Mouse (Mus musculus) urinary bladder, postnatal 4 days (tissue): ENCODE results near the gene Zfp512b.

Source experiments
- DNase-seq, 2 experiments: peaks; one replicate each; pipeline ENCODE4 v3.0.0; 2021 to 2022; ENCODE audit warnings: low spot score in 2 of 2

Gene Zfp512b

DNA sequence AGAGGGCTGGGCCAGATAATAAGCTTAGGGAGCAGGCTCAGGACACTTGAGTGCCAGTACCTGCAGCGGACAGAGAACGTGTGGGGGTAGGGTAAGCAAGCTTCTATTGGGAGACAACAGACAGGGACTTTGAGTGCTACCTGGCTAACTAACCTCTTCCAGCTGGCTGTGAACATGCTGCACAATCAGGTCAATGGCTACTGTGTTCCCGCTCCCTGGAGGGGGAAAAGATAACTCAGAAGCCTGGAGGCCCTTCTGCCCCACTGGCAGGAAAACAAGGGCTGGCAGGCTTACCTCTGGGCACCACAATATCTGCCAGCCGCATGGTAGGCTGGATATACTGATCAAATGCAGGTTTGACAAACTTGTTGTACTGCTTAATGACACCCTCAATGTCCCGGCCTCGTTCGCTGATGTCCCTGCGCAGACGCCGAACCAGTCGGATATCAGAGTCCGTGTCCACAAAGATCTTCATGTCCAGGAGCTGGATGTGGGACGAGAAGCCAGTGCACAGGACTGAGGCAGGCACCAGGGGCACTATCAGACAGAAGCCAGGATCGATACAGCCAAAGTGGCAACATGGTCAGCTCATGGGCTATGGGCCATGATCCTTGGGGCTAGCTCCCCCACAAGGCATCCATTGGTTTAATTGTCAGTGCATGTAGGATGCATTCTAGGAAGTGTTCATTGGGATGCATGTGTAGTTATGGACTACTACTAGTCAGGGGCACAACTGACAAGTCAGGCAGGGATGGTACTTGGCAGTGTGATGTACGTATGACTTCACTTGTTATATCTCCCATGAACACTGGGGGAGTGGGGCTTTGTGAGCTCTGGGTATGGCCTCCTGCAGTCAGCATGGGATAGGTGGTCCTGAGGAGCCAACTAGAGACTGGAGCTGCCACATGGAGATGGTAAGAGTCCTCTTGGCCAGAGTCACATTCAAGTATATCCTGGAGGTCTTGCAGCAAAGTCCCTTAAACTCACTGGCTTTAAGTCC is 19.4 kb downstream of the Zfp512b start:
- peak in 1 of 2 experiments; percentile 56 for DNase-seq

DNA sequence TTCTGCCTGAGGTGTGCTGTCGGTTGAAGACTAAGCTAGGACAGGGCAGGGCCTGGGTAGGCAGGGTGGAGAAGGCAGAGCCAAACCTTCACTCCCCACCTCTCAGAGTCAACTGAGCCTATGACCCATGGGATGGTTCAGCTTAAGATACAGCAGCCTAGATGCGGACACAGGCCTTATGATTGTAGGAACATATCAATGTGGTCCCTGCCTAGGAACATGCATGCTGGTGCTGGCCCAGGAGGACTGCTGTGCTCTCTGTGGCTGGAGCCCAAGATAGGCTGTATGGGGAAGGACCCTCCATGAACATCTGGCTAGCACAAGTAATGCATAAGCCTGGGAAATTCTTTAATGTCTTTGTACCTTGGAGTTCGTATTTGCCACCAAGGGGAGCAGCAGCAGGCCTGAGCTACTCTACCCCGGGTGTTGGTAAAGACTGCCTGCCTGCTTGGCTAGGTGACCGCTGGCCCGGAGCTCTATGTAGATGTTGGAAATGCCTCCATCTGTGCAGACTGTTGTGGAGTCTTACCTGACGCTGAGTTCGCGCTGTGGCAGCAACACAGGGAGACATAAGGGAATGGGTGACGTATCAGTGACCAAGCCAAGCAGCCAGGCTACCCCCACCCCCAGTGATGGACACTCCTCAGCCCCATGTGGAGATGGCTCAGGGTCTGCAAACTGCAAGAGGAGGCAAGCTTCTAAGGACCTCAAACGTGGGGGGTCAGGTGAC is 20.5 kb downstream of the Zfp512b start:
- DNase-seq = peak in 1 of 2 experiments; percentile 53

DNA sequence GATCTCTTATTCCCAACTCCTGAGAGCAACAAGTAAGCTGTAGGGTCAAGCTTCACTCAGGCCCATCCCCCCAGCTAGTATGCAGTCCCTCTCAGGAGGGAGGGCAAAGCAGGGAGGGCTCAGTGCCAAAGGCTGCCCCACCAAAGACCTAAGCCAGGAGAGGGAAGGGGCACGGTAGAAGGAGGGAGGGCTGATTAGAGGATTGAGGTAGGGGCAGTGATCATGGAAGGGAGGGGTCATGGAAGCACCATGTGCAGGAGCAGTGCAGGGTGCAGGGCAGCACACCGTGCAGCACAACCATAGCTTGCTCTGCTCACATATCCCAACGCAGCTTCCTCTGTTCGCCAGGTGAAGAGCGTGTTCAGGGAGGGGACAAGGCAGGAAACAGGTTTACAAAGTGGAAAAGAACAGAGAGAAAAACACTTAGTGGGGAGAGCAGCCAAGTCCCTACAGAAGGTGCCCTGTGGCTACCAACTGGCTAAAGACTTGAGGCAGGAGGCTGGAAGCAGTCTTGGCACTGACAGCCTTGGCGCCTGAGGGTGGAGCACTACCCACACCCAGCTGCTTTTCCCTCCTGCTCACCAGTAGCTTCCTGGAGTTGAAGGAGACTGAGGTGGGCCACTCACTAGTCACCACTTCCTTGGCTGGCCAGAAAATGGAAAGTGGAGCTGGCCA is 21.5 kb downstream of the Zfp512b start:
- no peak for DNase-seq

DNA sequence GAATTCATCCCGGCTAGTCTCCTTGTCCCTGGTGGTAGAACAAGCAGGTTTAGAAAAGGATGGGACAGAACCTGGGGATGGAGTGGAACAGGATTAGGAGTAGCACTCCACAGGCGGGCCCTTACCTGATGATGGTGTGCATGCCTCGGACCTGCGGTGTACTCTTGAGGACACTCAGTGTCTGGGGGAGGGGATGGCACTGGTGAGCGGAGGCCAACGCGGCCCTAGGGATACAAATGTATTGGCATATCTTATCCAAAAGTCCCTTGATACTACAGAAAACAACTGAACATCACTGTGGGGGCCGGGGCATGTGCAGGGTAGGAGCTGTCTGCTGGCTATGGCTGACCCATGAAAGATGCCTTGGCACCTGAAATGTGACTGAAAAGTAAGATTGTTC is 22.2 kb downstream of the Zfp512b start:
- no peak for DNase-seq

DNA sequence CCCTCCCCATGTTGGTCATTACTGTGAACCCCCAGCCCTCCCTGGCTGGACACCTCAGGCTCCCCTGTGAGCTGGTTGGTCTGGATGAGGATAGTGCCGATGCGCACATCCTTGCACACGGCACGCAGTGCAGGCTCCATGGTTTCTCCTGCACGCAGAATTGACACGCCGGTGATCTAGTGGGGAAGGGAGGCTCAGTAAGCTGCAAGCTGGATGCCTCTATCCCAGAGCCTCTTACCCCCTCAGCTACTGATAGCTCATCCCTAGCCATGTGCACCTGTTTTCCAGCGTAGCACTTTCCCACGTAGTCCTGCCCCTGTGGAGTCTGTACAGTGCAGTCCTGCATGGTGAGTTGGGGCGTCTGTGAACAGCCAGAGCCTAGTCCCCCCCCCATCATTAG is 22.7 kb downstream of the Zfp512b start:
- DNase-seq = no peak

DNA sequence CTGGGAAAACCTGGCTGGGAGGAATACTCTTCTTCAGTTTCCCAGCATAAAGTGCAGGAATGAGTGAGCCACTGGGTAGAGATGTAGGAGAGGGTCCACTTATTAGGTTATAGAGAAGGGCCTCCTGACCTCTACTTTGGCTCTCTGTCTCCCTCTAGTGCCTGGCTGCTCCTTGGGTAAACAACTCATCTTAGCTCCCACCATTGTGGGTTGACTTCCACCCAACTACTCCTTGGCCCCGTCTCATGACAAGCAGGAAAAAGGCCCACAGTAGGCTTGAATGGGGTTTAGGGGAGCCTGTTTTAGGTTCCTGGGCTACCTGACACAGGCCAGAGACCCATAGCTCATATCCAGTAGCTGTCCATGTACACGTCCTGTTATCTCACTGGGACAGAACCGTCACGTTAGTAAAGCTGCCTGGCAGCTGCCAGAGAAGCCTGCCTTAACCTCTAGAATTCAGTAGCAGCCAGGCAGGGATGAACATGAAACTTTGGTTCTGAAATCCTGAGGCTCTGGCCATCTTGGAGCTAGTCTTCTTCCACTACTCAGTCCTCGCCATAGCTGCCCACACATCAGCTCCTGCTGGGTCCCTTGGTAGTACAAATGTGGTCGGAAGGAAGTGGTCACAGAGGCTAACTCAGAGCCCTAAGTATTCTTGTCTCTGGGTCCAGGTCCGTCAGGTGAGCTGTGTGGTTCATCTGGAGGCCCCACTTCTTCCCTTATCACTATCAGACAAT is 24.2 kb downstream of the Zfp512b start:
- DNase-seq = peak in 1 of 2 experiments; percentile 32

DNA sequence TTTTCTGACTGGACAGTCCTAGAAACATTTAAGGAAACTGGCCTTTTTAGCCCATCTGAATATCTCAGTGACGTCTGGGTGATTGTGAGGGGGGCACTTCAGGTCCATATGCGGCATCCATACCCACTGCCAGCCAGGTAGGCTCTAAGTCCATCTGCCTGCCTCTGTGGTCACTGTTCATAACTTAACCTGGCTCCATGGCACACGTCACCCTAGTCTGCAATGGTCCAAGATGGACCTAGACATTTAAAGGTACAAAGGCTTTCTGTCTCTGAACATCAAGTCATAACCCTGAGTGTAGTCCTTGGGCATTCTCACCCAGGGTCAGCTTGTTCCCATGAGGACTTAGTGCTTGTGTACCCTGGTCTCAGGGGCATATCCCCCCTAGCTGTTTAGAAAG is 25.3 kb downstream of the Zfp512b start:
- DNase-seq = no peak

DNA sequence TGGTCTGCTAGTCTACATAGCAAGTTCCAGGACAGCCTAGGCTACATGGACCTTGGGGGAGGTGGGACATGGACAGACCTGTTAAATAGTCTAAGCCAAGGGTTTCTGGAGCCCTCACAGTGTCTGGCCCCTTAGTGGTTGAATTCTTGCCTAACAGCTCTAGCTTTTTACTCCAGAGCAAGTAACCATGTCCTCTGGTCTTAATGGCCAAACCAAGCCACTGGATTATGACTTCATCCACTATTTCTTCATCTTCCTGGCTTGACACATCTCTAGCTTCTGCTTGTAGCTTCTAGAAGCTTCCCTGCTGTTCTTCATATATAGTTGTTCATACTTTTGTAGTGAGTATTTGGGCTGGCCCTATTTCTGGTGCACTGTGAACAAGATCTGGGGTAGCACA is 38.8 kb downstream of the Zfp512b start:
- no peak for DNase-seq

DNA sequence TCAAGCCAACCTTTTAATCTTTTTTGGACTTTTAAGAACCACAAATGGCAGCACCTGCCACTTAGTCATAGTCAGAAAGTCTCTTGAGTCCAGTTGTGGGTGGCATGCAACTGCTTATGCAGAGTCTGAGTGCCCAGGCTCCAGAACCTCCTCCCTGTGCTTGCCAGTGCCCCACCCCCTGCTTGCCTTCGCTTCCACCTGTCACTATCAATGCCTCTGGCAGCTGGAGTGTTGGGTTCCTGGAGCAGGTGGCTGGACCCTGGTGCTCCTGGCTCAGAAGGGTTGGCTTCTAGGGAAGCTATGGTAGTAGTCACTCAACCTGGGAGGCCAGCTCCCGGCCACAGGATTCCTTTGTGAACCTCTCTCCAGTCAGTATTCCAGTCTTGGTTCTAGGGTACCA is 42.4 kb downstream of the Zfp512b start:
- DNase-seq = no peak

DNA sequence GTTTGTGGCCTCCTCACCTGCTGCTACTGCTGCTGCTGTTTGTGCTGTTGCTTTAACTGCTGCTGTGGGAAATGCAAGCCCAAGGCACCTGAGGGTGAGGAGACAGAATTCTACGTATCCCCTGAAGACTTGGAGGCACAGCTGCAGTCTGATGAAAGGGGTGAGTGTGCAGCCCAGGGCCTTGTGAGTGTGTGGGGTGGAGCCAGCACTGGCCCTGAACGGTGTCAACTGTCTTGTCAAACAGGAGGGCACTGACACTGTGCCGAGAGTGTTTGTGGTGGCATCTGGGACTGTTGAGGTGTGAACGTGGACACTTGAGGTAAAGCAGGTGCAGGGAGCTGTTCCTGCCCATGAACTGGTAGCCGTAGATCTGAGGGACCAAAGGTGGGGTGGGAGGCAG is 43.9 kb downstream of the Zfp512b start:
- no peak for DNase-seq

DNA sequence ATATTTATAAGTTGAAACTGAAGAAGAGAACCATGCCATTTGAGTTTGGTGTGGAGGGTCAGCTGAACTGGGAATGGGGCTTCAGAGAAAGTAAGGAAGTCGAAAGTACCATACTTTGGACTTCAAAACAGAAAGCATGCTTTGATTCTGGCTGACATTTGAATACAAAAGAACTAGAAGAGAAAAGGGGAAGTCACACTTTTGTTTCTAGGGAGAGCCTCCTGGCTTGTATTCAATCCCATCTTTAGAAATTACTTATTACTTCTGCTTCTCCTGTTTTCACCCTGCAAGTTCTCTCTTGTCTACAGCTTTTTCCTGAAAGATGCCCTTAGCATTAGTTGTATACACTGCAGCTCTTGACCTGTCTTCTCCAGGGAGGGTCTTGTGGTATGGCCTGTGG is 44.4 kb downstream of the Zfp512b start:
- no peak for DNase-seq

DNA sequence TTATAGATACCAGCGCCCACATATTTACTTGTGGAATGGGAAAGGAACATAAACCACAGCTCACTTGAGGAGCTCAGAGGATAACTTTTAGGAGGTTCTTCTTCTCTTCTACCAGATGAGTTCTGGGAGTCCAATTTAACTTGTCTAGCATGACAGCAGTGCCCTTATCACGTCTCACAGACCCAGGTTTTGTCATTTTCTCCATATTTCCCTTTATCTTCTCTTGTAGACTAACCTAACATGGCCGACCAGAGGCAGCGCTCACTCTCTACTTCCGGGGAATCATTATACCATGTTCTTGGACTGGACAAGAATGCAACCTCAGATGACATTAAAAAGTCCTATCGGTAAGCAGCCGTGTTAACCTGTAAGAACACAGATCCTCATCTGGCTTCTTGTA is 46.5 kb downstream of the Zfp512b start:
- DNase-seq = no peak

DNA sequence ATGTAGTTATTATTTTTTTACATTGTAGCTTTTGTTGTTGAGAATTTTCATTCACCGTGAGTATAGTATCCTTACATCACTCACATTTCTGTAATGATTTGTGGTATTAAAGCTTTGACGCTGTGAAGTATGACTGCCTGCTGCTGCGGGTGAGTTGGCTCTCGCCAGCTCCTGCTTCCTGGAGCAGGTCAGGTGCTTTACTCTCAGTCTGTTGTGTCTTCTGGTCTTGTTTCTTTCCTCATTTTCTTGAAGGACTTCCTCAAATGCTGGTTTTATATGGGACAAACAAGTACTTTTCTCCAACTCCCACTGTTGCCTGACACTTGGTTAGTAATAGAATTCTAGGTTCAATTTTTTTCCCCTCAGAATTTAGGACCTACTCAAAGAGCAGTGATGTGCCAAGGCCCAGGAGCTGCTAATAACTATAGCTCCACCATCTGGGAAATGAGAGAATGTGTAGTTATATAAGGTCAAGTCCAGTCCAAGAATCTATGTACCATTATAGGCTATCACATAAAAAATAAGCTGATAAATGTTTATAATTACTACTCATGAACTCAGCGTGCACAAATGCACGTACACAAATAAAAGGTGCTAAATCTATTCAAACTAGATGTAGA is 50.7 kb downstream of the Zfp512b start:
- DNase-seq = no peak

DNA sequence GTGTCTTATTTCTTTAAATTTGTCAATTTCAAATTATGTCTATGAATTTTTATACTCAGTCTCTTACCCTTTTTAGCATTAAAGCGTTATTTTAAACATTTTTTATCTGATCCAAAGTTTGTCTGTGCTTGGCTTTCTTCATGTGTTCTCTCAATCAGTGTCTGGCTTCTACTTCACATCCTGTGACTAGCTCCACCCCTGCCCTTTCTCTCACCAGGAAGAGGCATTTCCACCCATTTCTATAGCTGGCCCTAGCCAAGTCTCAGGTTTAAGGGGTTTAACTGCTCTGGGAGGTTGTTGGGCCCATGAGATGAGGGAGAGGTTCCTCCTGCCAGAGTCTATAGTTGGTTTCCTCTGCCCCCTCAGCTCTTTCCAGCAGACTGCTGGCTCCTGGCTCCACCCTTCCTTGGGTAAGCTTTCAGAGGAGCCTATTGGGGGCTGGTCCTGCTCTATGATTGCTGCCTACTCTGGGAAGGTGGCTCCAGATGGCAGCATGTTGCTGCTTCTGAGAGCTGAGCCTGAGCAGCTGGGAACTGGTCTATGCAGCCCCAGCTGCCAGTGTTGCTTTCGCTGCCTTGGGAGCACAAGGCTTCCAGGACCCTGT is 55.1 kb downstream of the Zfp512b start:
- no peak for DNase-seq

DNA sequence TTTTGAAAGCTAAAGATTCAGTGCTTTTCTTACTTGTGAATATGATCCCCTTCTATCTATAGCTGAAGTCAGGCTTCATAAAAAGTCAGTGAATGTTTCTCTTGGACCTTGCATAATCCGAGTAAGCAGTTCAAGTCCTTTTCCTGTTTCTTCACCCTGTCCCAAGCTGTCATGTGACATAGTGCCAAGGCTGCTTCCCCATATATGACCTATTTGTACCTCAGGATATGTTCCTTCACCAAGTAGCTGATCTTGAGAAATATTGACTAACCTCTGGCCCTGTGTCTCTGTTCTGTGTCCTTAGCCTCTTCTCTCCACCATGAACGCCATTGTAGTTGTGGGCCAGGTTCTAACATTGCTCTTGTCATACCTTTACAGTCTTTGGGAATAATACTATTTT is 56.2 kb downstream of the Zfp512b start:
- DNase-seq = no peak

DNA sequence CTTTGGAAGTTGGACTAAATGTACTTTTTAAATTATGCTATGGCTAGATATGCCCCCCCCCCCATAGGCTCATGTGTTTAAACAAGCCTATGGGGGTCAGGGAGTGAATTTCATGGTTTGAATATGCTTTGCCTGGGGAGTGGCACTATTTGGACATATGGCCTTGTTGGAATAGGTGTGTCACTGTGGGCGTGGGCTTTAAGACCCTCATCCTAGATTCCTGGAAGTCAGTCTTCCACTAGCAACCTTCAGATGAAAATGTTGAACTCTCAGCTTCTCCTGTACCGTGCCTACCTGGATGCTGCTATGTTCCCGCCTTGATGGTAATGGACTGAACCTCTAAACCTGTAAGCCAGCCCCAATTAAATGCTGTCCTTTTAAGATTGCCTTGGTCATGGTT is 60.0 kb downstream of the Zfp512b start:
- DNase-seq = no peak
